Mouse (Mus musculus) C2C12 (cell line): ENCODE results near the gene Trip6.

Experiments
- CTCF ChIP-seq: IDR thresholded peaks from one replicate; pipeline ENCODE4 v1.5.1; 2011; ENCODE audit not compliant: control insufficient read depth, insufficient read depth, insufficient read length
- MAX ChIP-seq: IDR thresholded peaks from one replicate; pipeline ENCODE4 v1.6.1; 2011; ENCODE audit warnings: mild to moderate bottlenecking, control low read depth
- MYOD1 ChIP-seq: IDR thresholded peaks from one replicate; pipeline ENCODE4 v1.6.1; 2011; ENCODE audit warnings: low read depth; ENCODE audit not compliant: control insufficient read depth, insufficient read length
- USF1 ChIP-seq: IDR thresholded peaks from one replicate; pipeline ENCODE4 v1.6.1; 2011; ENCODE audit warnings: low read depth, mild to moderate bottlenecking, control low read depth, moderate library complexity

DNA sequence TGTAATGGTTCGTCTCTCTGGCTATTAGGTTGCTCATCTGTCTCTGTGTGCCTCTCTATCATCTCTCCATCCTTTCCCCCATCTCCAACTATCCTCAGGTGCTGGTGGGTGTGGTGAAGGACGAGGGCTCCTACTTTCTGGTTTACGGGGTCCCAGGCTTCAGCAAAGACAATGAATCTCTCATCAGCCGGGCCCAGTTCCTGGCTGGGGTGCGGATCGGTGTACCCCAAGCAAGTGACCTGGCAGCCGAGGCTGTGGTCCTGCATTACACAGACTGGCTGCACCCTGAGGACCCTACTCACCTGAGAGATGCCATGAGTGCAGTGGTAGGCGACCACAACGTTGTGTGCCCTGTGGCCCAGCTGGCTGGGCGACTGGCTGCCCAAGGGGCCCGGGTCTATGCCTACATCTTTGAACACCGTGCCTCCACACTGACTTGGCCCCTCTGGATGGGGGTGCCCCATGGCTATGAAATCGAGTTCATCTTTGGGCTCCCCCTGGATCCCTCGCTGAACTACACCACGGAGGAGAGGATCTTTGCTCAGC, 22.8 kb downstream of the Trip6 start:
- TF ChIP-seq CTCF (no peak), MAX (no peak), MYOD1 (no peak), USF1 (no peak)
